Mouse (Mus musculus) small intestine, adult 2 months (tissue): ENCODE results near the gene Ckap4. TPM values are rescaled to one million over a fixed set of nuclear protein-coding genes. Genes with fewer than 3 reads are reported as not detected.
"Not testable (repeated sequence)": the region's sequence is repeated elsewhere in the genome, so short reads cannot be mapped to it uniquely, and the experiment has no call there.

ENCODE experiments used
- H3K27ac ChIP-seq: fragments of 200-500 bp; 2 replicates; pipeline ENCODE4 v1.5.1; 2012; ENCODE audit warnings: low read depth, low read length, control low read depth, inconsistent platforms; ENCODE audit not compliant: insufficient read depth
- H3K27me3 ChIP-seq: fragments of 200-500 bp; 2 replicates; pipeline ENCODE4 v1.6.1; 2012; ENCODE audit warnings: mild to moderate bottlenecking, moderate library complexity, low read length, inconsistent platforms; ENCODE audit not compliant: control insufficient read depth, insufficient read depth
- H3K36me3 ChIP-seq: fragments of 200-500 bp; 2 replicates; pipeline ENCODE4 v1.6.1; 2012; ENCODE audit warnings: mild to moderate bottlenecking, low read length, control low read depth, inconsistent platforms; ENCODE audit not compliant: control insufficient read depth, insufficient read depth
- H3K4me1 ChIP-seq: fragments of 200-500 bp; 2 replicates; pipeline ENCODE4 v1.6.1; 2012; ENCODE audit warnings: low read length, inconsistent platforms, mixed read lengths; ENCODE audit not compliant: control insufficient read depth, insufficient read depth, insufficient read length
- H3K4me3 ChIP-seq: fragments of 200-500 bp; 2 replicates; pipeline ENCODE4 v1.5.1; 2012; ENCODE audit warnings: low read depth, mild to moderate bottlenecking, control low read depth, inconsistent platforms, low read length, moderate library complexity
- CTCF ChIP-seq: fragments of 200-500 bp; IDR thresholded peaks from 2 replicates; pipeline ENCODE4 v1.5.1; 2012; ENCODE audit warnings: low read depth, mild to moderate bottlenecking, control low read depth, inconsistent platforms, low read length, moderate library complexity, mixed read lengths; ENCODE audit not compliant: insufficient replicate concordance, insufficient read length; ENCODE audit errors: extremely low read depth
- POLR2A ChIP-seq: fragments of 200-500 bp; IDR thresholded peaks from 2 replicates; pipeline ENCODE4 v1.6.1; 2012; ENCODE audit warnings: low read depth, mild to moderate bottlenecking, control low read depth, inconsistent platforms, low read length, moderate library complexity
- WGBS: fragments of 180-500 bp; shearing (Covaris S2); methylation state at CpG from one replicate; pipeline ENCODE4 v1.1.7; 2018; 5-methylcytosine and 5-hydroxymethylcytosine counted together
- polyA plus RNA-seq: library from polyadenylated mRNA; depleted of rRNA; stranded (reverse); fragments of >200 nt; gene quantifications from 2 replicates; pipeline ENCODE4 v1.2.3, GENCODE M21; 2012

Ckap4 gene
- polyA plus RNA-seq, 1 experiment = 15.2 TPM

GRCm38 (mm10) chr10:84526488-84526887 lies 7.4 kb downstream of the Ckap4 start:
- TF ChIP-seq POLR2A = no peak
- no peak for TF ChIP-seq CTCF
- Histone ChIP-seq H3K4me3 (no peak overlapping the region), H3K36me3 (peaks cover 5% of the 10 kb centered on the region), H3K27me3 (no peaks in the 10 kb centered on the region), H3K27ac (no peak overlapping the region), H3K4me1 (no peaks in the 10 kb centered on the region)
- 74% methylated on average over 10 of the region's 10 CpGs for WGBS

- Histone ChIP-seq H3K36me3 (peaks cover 5% of the 10 kb centered on the region), H3K27me3 (no peaks in the 10 kb centered on the region), H3K4me3 (no peak overlapping the region), H3K4me1 (no peaks in the 10 kb centered on the region), H3K27ac (no peak overlapping the region)
- TF ChIP-seq CTCF (no peak), POLR2A (no peak)
- 57% methylated on average over 10 of the region's 10 CpGs for WGBS
Measured at GRCm38 (mm10) chr10:84523682-84524081, 10.2 kb downstream of the Ckap4 start.

GRCm38 (mm10) chr10:84516414-84516927 lies 17.4 kb downstream of the Ckap4 start:
- Histone ChIP-seq H3K4me3 (no peak overlapping the region), H3K27me3 (no peaks in the 10 kb centered on the region), H3K4me1 (peaks cover 14% of the 10 kb centered on the region; the same call in 1 of the 2 replicates), H3K36me3 (no peaks in the 10 kb centered on the region), H3K27ac (peak overlapping the region; percentile 77)
- no peak for TF ChIP-seq POLR2A
- TF ChIP-seq CTCF = 0 out of 2 replicates have a peak, but pooled peaks have one; percentile 3
- WGBS = 12% methylated on average over 11 of the region's 11 CpGs

- H3K27me3 ChIP-seq, H3K36me3 ChIP-seq, H3K4me3 ChIP-seq: not testable (repeated sequence)
- WGBS = 18% methylated on average over 1 of the region's 1 CpGs
- Histone ChIP-seq H3K27ac (peak overlapping the region; percentile 44; the same call in 1 of the 2 replicates), H3K4me1 (peaks cover 14% of the 10 kb centered on the region; the same call in 1 of the 2 replicates)
- 0 out of 2 replicates have a peak, but pooled peaks have one; percentile 4 for TF ChIP-seq CTCF
Measured at GRCm38 (mm10) chr10:84515980-84516379, 17.9 kb downstream of the Ckap4 start.

- WGBS = 20% methylated on average over 3 of the region's 3 CpGs
- H3K4me3 ChIP-seq = no peak overlapping the region
Measured at GRCm38 (mm10) chr10:84515512-84515950, 18.3 kb downstream of the Ckap4 start.

GRCm38 (mm10) chr10:84514038-84514578 lies 19.8 kb downstream of the Ckap4 start:
- WGBS = 36% methylated on average over 5 of the region's 5 CpGs
- H3K27me3 ChIP-seq = no peaks in the 10 kb centered on the region
- H3K4me1 ChIP-seq = peaks cover 14% of the 10 kb centered on the region; the same call in 1 of the 2 replicates
- H3K4me3 ChIP-seq = no peak overlapping the region
- no peak overlapping the region for H3K27ac ChIP-seq
- no peaks in the 10 kb centered on the region for H3K36me3 ChIP-seq
- TF ChIP-seq CTCF = peak; percentile 81; the same call in 1 of the 2 replicates
- no peak for TF ChIP-seq POLR2A

More at GRCm38 (mm10) chr10:84515512-84515950, 18.3 kb downstream of the Ckap4 start:
- no peaks in the 10 kb centered on the region for H3K36me3 ChIP-seq
- no peaks in the 10 kb centered on the region for H3K27me3 ChIP-seq
- H3K27ac ChIP-seq = no peak overlapping the region
- H3K4me1 ChIP-seq = peaks cover 14% of the 10 kb centered on the region; the same call in 1 of the 2 replicates
- TF ChIP-seq POLR2A (no peak), CTCF (no peak)

- H3K36me3 ChIP-seq = no peaks in the 10 kb centered on the region
- TF ChIP-seq POLR2A = no peak
- no peak for TF ChIP-seq CTCF
- H3K4me1 ChIP-seq = peaks cover 11% of the 10 kb centered on the region; the same call in 1 of the 2 replicates
- H3K27me3 ChIP-seq = no peaks in the 10 kb centered on the region
- H3K4me3 ChIP-seq = no peak overlapping the region
- H3K27ac ChIP-seq = no peak overlapping the region
Measured at GRCm38 (mm10) chr10:84512766-84513165, 21.1 kb downstream of the Ckap4 start.
